Mouse (Mus musculus) liver, postnatal 0 days (tissue): ENCODE measurements around the gene Gga3. TPM values are rescaled to one million over a fixed set of nuclear protein-coding genes. Genes with fewer than 3 reads are reported as not detected.

ENCODE experiments used
- ATAC-seq: fragments of 200-750 bp; cut with Nextera tagmentation; 2 replicates; pipeline ENCODE4 v1.8.0; 2017; ENCODE audit warnings: mild to moderate bottlenecking, moderate library complexity
- DNase-seq: peaks from one replicate; pipeline ENCODE4 v3.0.0-alpha.2; 2016
- H3K27ac ChIP-seq: fragments of 300-500 bp; sonication (generic); 2 replicates; pipeline ENCODE4 v1.5.1; 2014; ENCODE audit warnings: antibody characterized with exemption, moderate library complexity, mild to moderate bottlenecking, low read depth
- H3K27me3 ChIP-seq: fragments of 300-500 bp; sonication (generic); 2 replicates; pipeline ENCODE4 v1.6.1; 2014; ENCODE audit warnings: low read length, control low read depth, mixed read lengths; ENCODE audit not compliant: insufficient read depth
- H3K36me3 ChIP-seq: fragments of 300-500 bp; sonication (generic); replicated peaks from 2 replicates; pipeline ENCODE4 v1.6.1; 2014; ENCODE audit warnings: mild to moderate bottlenecking, control low read depth, low read length, moderate library complexity, mixed read lengths; ENCODE audit not compliant: insufficient read depth
- H3K4me1 ChIP-seq: fragments of 300-500 bp; sonication (generic); 2 replicates; pipeline ENCODE4 v1.6.1; 2014; ENCODE audit warnings: antibody characterized with exemption, mild to moderate bottlenecking, control low read depth; ENCODE audit not compliant: insufficient read depth
- H3K4me2 ChIP-seq: fragments of 300-500 bp; sonication (generic); 2 replicates; pipeline ENCODE4 v1.6.1; 2014; ENCODE audit warnings: low read depth, mild to moderate bottlenecking, low read length, moderate library complexity, mixed read lengths
- H3K4me3 ChIP-seq: fragments of 300-500 bp; sonication (generic); 2 replicates; pipeline ENCODE4 v1.5.1; 2014; ENCODE audit warnings: low read depth, low read length
- H3K9ac ChIP-seq: fragments of 300-500 bp; sonication (generic); replicated peaks from 2 replicates; pipeline ENCODE4 v1.6.1; 2014; ENCODE audit warnings: mild to moderate bottlenecking, moderate library complexity
- H3K9me3 ChIP-seq: fragments of 300-500 bp; sonication (generic); 2 replicates; pipeline ENCODE4 v1.6.1; 2016; ENCODE audit warnings: mild to moderate bottlenecking, control low read depth, low read length, mixed read lengths
- CTCF ChIP-seq: sonication (generic); IDR thresholded peaks from 2 replicates; pipeline ENCODE4 v1.5.1; 2016; ENCODE audit warnings: antibody characterized with exemption, low read depth
- EP300 ChIP-seq: IDR thresholded peaks from 2 replicates; pipeline ENCODE4 v1.6.1; 2016; ENCODE audit warnings: antibody characterized with exemption, low read depth, mild to moderate bottlenecking
- WGBS: fragments of 180-500 bp; shearing (Covaris S2); extraction: QIAGEN DNeasy Blood & Tissue Kit; methylation state at CpG from one replicate; pipeline ENCODE4 v1.1.7; 2014; ENCODE audit not compliant: insufficient replicate concordance; 5-methylcytosine and 5-hydroxymethylcytosine counted together
- polyA plus RNA-seq: library from polyadenylated mRNA; unstranded; fragments of >200 nt; fragmentation: Nextera tagmentation; extraction: Ambion mirVana; gene quantifications from 2 replicates; pipeline ENCODE4 v1.2.1, GENCODE M21; 2015

Gene Gga3
- polyA plus RNA-seq, 1 experiment from 2014 or later = 3.5 TPM

- no peak overlapping the region for H3K4me2 ChIP-seq
- no peak for DNase-seq
These were observed 29.0 kb upstream of the Gga3 start for GRCm38 (mm10) chr11:115632862-115633261.

GRCm38 (mm10) chr11:115632247-115632646 lies 28.4 kb upstream of the Gga3 start:
- H3K4me3 ChIP-seq = no peak overlapping the region
- no peak overlapping the region for H3K4me2 ChIP-seq
- H3K27me3 ChIP-seq = no peaks in the 10 kb centered on the region
- TF ChIP-seq CTCF (no peak), EP300 (no peak)
- H3K9me3 ChIP-seq = no peaks in the 10 kb centered on the region
- no peak overlapping the region for H3K27ac ChIP-seq
- ATAC-seq (no peak), DNase-seq (no peak)
- no peaks in the 10 kb centered on the region for H3K36me3 ChIP-seq
- WGBS = 78% methylated on average over 7 of the region's 7 CpGs
- peaks cover 7% of the 10 kb centered on the region for H3K4me1 ChIP-seq
- H3K9ac ChIP-seq = no peak overlapping the region

More at GRCm38 (mm10) chr11:115632862-115633261, 29.0 kb upstream of the Gga3 start:
- Histone ChIP-seq H3K9me3 (no peaks in the 10 kb centered on the region), H3K27ac (peak overlapping the region; percentile 13; the same call in 1 of the 2 replicates), H3K4me1 (peaks cover 2% of the 10 kb centered on the region; the same call in 1 of the 2 replicates), H3K27me3 (no peaks in the 10 kb centered on the region), H3K4me3 (no peak overlapping the region), H3K9ac (no peak overlapping the region), H3K36me3 (no peaks in the 10 kb centered on the region)
- no peak for TF ChIP-seq EP300
- 56% methylated on average over 10 of the region's 10 CpGs for WGBS
- no peak for ATAC-seq

GRCm38 (mm10) chr11:115631505-115631890 lies 27.6 kb upstream of the Gga3 start:
- H3K27me3 ChIP-seq = no peaks in the 10 kb centered on the region
- TF ChIP-seq CTCF (peak; percentile 81), EP300 (no peak)
- WGBS = 20% methylated on average over 3 of the region's 3 CpGs
- ATAC-seq (no peak), DNase-seq (peak; percentile 54)
- H3K4me1 ChIP-seq = peaks cover 13% of the 10 kb centered on the region
- H3K9me3 ChIP-seq = no peaks in the 10 kb centered on the region
- H3K36me3 ChIP-seq = no peaks in the 10 kb centered on the region
- peak overlapping the region; percentile 55 for H3K4me2 ChIP-seq
- 0 out of 2 replicates have a peak overlapping the region, but pooled peaks have one; percentile 17 for H3K4me3 ChIP-seq
- peak overlapping the region; percentile 70 for H3K27ac ChIP-seq
- 0 out of 2 replicates have a peak overlapping the region, but pooled peaks have one; percentile 11 for H3K9ac ChIP-seq

GRCm38 (mm10) chr11:115630532-115631504 lies 27.0 kb upstream of the Gga3 start:
- Histone ChIP-seq H3K27me3 (no peaks in the 10 kb centered on the region), H3K36me3 (no peaks in the 10 kb centered on the region), H3K4me2 (peak overlapping the region; percentile 55), H3K4me1 (peaks cover 13% of the 10 kb centered on the region), H3K9me3 (no peaks in the 10 kb centered on the region), H3K4me3 (0 out of 2 replicates have a peak overlapping the region, but pooled peaks have one; percentile 17), H3K27ac (peak overlapping the region; percentile 70), H3K9ac (0 out of 2 replicates have a peak overlapping the region, but pooled peaks have one; percentile 11)
- TF ChIP-seq EP300 (no peak), CTCF (no peak)
- peak; percentile 63 for DNase-seq
- WGBS = 40% methylated on average over 16 of the region's 16 CpGs
- ATAC-seq = no peak

GRCm38 (mm10) chr11:115629734-115630531 lies 26.1 kb upstream of the Gga3 start:
- no peak for DNase-seq

More at GRCm38 (mm10) chr11:115629734-115630531, 26.1 kb upstream of the Gga3 start:
- Histone ChIP-seq H3K4me1 (peaks cover 13% of the 10 kb centered on the region), H3K9ac (no peak overlapping the region), H3K4me3 (no peak overlapping the region), H3K27ac (peak overlapping the region; percentile 11; the same call in 1 of the 2 replicates), H3K36me3 (no peaks in the 10 kb centered on the region), H3K9me3 (no peaks in the 10 kb centered on the region), H3K4me2 (no peak overlapping the region), H3K27me3 (no peaks in the 10 kb centered on the region)
- 78% methylated on average over 13 of the region's 13 CpGs for WGBS
- ATAC-seq = no peak
- no peak for TF ChIP-seq EP300
- TF ChIP-seq CTCF = no peak
